Mouse (Mus musculus) neural tube, embryonic 15.5 days (tissue): ENCODE data around the gene Ei24. TPM values are rescaled to one million over a fixed set of nuclear protein-coding genes. Genes with fewer than 3 reads are reported as not detected.

Source experiments
- ATAC-seq: fragments of 200-750 bp; cut with Nextera tagmentation; 2 replicates; pipeline ENCODE4 v1.8.0; 2017; ENCODE audit warnings: mild to moderate bottlenecking, moderate TSS enrichment, moderate library complexity; ENCODE audit not compliant: low FRiP score
- H3K27ac ChIP-seq: fragments of 300-500 bp; sonication (generic); replicated peaks from 2 replicates; pipeline ENCODE4 v1.5.1; 2015; ENCODE audit warnings: mild to moderate bottlenecking, inconsistent platforms
- H3K27me3 ChIP-seq: fragments of 300-500 bp; sonication (generic); replicated peaks from 2 replicates; pipeline ENCODE4 v1.6.1; 2015; ENCODE audit warnings: inconsistent platforms
- H3K36me3 ChIP-seq: fragments of 300-500 bp; sonication (generic); 2 replicates; pipeline ENCODE4 v1.6.1; 2015; ENCODE audit warnings: inconsistent platforms
- H3K4me1 ChIP-seq: fragments of 300-500 bp; sonication (generic); 2 replicates; pipeline ENCODE4 v1.6.1; 2015; ENCODE audit warnings: inconsistent platforms
- H3K4me2 ChIP-seq: fragments of 300-500 bp; sonication (generic); 2 replicates; pipeline ENCODE4 v1.6.1; 2015; ENCODE audit warnings: inconsistent platforms, mild to moderate bottlenecking, moderate library complexity
- H3K4me3 ChIP-seq: fragments of 300-500 bp; sonication (generic); replicated peaks from 2 replicates; pipeline ENCODE4 v1.5.1; 2015; ENCODE audit warnings: mild to moderate bottlenecking, inconsistent platforms
- H3K9ac ChIP-seq: fragments of 300-500 bp; sonication (generic); replicated peaks from 2 replicates; pipeline ENCODE4 v1.6.1; 2015; ENCODE audit warnings: mild to moderate bottlenecking, inconsistent platforms
- H3K9me3 ChIP-seq: fragments of 300-500 bp; sonication (generic); replicated peaks from 2 replicates; pipeline ENCODE4 v1.6.1; 2016; ENCODE audit warnings: inconsistent platforms
- WGBS: fragments of 180-500 bp; shearing (Covaris S2); methylation state at CpG from one replicate; pipeline ENCODE4 v1.1.7; 2015; ENCODE audit warnings: mixed read lengths; 5-methylcytosine and 5-hydroxymethylcytosine counted together
- polyA plus RNA-seq: library from polyadenylated mRNA; unstranded; fragments of >200 nt; fragmentation: Nextera tagmentation; extraction: Ambion mirVana; gene quantifications from 2 replicates; pipeline ENCODE4 v1.2.1, GENCODE M21; 2015

Gene Ei24
- polyA plus RNA-seq, 1 experiment from 2014 or later, result 118 TPM

DNA sequence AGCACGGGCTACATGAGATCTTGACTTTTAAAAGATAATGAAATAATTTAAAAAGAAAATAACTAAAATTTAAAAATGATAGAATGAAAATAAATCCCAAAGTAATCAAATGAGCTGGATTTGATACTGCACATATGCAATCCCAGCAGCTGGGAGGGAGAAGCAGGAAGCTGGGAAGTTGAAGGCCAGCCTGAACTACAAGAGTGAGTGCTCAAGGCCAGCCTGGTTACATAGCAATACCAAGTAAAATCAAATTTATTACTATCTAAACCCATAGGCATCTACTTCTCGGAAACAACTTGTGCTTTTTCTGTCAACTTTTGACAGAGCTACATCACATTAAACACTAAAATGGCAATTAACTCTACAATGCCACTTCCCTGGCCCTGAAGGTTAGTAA is 13.3 kb downstream of the Ei24 start:
- WGBS, result 88% methylated on average over 2 of the region's 2 CpGs
- H3K4me2 ChIP-seq, result no peak overlapping the region
- ATAC-seq, result no peak
- H3K9ac ChIP-seq, result no peak overlapping the region
- no peaks in the 10 kb centered on the region for H3K4me1 ChIP-seq
- no peaks in the 10 kb centered on the region for H3K9me3 ChIP-seq
- H3K36me3 ChIP-seq, result peaks cover 78% of the 10 kb centered on the region
- no peak overlapping the region for H3K27ac ChIP-seq
- no peak overlapping the region for H3K4me3 ChIP-seq
- no peaks in the 10 kb centered on the region for H3K27me3 ChIP-seq

DNA sequence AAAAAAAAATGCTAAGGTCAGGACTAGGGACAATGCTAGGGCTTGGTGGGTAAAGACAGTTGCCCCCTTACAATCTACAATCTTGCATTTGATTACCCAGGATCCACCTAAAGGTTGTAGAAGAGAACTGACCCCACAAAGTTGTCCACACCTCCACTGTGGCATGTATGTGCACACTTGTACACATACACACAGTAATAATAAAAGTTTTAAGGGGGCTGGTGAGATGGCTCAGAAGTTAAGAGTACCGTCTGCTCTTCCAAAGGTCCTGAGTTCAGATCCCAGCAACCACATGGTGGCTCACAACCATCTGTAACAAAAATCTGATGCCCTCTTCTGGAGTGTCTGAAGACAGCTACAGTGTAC is 28.2 kb downstream of the Ei24 start:
- WGBS, result 97% methylated on average over 1 of the region's 1 CpGs
- H3K36me3 ChIP-seq, result peaks cover 2% of the 10 kb centered on the region
- H3K27ac ChIP-seq, result 0 out of 2 replicates have a peak overlapping the region, but pooled peaks have one; percentile 91
- peak overlapping the region; percentile 98 for H3K4me3 ChIP-seq
- no peaks in the 10 kb centered on the region for H3K27me3 ChIP-seq
- H3K9ac ChIP-seq, result peak overlapping the region; percentile 83; the same call in 1 of the 2 replicates
- peak overlapping the region; percentile 91 for H3K4me2 ChIP-seq
- ATAC-seq, result no peak
- H3K4me1 ChIP-seq, result peaks cover 21% of the 10 kb centered on the region
- H3K9me3 ChIP-seq, result no peaks in the 10 kb centered on the region

DNA sequence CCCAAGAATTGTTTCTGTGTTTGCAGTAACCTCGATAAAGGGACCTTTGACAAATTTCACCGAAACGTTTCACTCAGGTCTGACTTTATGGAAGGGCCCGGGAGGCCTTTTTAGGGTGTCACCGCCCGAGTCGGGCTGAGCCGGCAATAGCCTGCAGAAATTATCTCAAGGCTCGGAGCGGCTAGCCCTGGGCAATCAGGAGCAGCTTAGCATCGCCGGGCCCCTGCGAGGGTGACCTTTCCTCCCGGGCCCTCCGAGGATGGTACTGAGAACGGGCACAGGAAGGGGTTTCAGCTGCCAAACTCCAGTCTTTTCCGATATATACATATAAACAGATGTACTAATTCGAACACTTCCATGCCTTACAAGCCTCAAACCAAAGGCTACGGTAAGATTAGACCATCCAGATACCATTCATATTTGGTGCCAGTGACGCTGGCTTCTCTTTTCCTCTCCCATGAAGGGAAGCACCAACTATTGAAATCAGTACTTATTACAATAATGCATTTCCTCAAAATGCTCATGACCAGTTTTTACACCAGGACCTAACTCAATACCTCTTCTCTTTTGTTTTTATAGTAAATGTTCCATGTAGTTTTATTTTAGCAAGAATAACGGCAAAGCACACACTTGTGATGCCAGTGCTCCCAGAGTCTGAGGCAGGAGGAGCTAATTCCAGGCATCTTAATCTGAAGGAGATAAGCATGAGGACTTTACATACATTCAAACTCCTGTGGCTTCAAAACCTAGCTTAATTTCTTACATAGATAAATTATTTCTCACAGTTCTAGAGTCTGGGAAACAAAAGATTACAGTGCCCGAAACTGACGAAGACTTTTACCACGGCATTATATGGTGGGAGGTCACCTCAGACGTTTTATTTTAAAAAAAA is 28.8 kb downstream of the Ei24 start:
- no peaks in the 10 kb centered on the region for H3K9me3 ChIP-seq
- peak overlapping the region; percentile 83 for H3K9ac ChIP-seq
- H3K4me1 ChIP-seq, result peaks cover 21% of the 10 kb centered on the region
- peak overlapping the region; percentile 91 for H3K27ac ChIP-seq
- peak overlapping the region; percentile 91 for H3K4me2 ChIP-seq
- 14% methylated on average over 25 of the region's 25 CpGs for WGBS
- ATAC-seq, result peak; percentile 22; the same call in 1 of the 2 replicates
- H3K27me3 ChIP-seq, result no peaks in the 10 kb centered on the region
- H3K4me3 ChIP-seq, result peak overlapping the region; percentile 98
- H3K36me3 ChIP-seq, result peaks cover 7% of the 10 kb centered on the region

DNA sequence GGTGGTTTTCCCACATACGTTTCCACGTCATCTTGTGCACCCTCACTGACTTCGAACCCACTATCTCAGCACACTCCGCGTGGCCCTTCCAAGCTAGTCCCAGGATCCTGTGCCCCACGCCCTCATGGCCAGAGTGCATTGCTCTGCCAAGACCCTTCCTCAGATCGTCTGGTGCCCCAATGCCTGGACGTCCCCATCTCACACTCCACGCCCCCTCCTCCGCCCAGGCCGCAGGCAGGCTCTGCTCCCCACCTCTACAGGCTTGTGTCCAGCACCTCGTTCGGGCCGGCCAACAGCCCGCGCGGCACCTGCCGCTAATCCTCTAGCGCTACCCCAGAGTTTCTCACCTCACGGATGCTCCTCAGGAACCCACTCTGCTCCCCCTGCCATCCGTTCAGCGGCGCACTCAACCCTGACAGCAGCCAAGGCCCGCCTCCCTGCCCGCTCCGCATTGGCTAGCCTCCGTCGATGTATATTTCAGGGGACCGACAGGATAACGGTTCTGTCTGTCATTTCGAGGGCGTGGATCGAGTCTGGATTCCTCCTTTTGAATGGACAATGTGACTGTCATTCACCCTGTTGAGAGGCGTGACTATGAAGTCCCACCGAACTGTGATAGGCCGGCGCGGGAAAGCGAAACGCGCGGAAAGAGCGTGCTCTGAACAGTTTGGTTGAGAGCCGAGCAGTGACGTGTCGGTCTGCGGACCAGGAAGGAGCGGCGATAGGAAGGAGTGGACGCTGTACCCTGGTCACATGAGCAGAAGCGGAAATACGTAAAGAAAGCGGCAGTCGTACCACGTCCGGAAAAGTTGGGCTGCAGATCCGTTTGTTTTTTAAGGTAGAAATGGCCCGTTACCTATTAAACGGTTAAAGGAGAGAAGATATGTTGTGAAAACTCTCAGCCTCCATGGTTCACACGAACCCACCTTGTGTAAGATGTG is 29.7 kb downstream of the Ei24 start, which contains the start of gene Stt3a:
Gene Stt3a, minus strand, starts transcription at position 477 of the 941 bp plus-strand sequence.
- peaks cover 21% of the 10 kb centered on the region for H3K4me1 ChIP-seq
- peak within 1 kb of the TSS; percentile 89 for H3K9ac ChIP-seq
- peaks cover 12% of the 10 kb centered on the region for H3K36me3 ChIP-seq
- WGBS, result under 1% methylated on average over 60 of the region's 60 CpGs
- H3K4me2 ChIP-seq, result peak within 1 kb of the TSS; percentile 91
- peak within 1 kb of the TSS; percentile 91 for H3K27ac ChIP-seq
- peak within 1 kb of the TSS; percentile 98 for H3K4me3 ChIP-seq
- ATAC-seq, result peak; percentile 100
- no peaks in the 10 kb centered on the region for H3K27me3 ChIP-seq
- no peaks in the 10 kb centered on the region for H3K9me3 ChIP-seq

DNA sequence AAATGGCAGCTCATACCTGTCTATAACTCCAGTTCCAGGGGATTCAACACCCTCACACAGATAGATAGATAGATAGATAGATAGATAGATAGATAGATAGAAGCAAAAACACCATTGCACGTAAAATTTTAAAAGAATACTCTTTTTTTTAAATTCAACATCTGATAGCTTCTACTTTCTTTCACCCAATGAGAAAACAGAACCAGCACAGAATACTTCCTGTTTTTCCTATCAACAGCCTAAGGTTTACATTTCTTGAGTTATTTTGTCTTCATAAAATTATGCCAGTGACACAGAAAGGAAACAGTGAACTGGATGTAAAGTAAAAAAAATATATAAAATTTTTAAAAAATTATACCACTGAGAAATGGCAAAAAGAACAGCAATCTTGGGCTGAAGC is 32.8 kb downstream of the Ei24 start:
- Histone ChIP-seq H3K4me2 (no peak overlapping the region), H3K4me3 (no peak overlapping the region), H3K27me3 (no peaks in the 10 kb centered on the region), H3K36me3 (peaks cover 23% of the 10 kb centered on the region), H3K27ac (no peak overlapping the region), H3K4me1 (peaks cover 21% of the 10 kb centered on the region), H3K9ac (no peak overlapping the region), H3K9me3 (no peaks in the 10 kb centered on the region)
- 98% methylated on average over 1 of the region's 1 CpGs for WGBS
- ATAC-seq, result no peak

Other genes with a start within 250 kb of the Ei24 start
- gene Gm17689, start 214.8 kb downstream of the Ei24 start, polyA plus RNA-seq, result not detected in 2 replicates
- gene A630095E13Rik, start 154.0 kb downstream of the Ei24 start, polyA plus RNA-seq, result not detected in 2 replicates
- gene Acrv1, start 104.2 kb downstream of the Ei24 start, polyA plus RNA-seq, result not detected in 2 replicates
- gene Chek1, start 70.3 kb downstream of the Ei24 start, polyA plus RNA-seq, result 6.2 and 13.9 TPM in 2 replicates
- 93.0 and 143 TPM in 2 replicates for gene Stt3a, start 29.7 kb downstream of the Ei24 start, polyA plus RNA-seq
- 491 and 612 TPM in 2 replicates for gene Fez1, start 24.5 kb upstream of the Ei24 start, polyA plus RNA-seq